Mouse (Mus musculus): Measurements from ENCODE around the gene Kcnma1. TPM values are rescaled to one million over a fixed set of nuclear protein-coding genes. Genes with fewer than 3 reads are reported as not detected.

Kcnma1 gene
- polyA plus RNA-seq, 1 experiment = 75.1 TPM

- no peak overlapping the region for H3K4me3 ChIP-seq (ENCODE audit: insufficient read depth, low read depth, low read length)
- no peaks in the 10 kb centered on the region for H3K4me1 ChIP-seq (ENCODE audit: control insufficient read depth, insufficient read depth, low read length)
- 77% methylated on average over 3 of the region's 3 CpGs for WGBS
- H3K27ac ChIP-seq (ENCODE audit: insufficient read depth, low read depth, low read length) = no peak overlapping the region
- TF ChIP-seq CTCF (IDR thresholded peaks at IDR 0.05; ENCODE audit: insufficient read depth, low read depth, low read length) (no peak), POLR2A (IDR thresholded peaks at IDR 0.05; ENCODE audit: insufficient read depth, low read depth, low read length) (no peak)
These were observed 329.7 kb downstream of the Kcnma1 start for GRCm38 (mm10) chr14:23684463-23685066.

DNA sequence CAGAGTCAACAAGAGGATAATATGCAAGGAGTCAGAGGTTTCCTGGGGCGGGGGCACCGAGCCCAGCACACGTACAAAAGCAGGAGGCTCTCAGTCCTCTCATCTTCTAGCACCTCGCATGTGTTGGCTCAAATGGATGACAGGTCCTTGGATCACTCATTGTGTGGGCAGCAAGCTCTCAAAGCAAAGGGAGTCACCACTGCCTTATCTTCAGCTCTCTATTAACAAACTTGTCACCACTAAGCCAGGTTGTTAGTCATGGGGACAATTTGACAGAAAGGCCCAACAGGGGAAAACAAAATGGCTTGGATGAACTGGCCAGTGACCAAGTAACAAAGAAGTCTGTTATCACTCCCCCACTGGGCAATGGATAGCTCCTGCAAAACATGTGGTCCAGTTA, 331.5 kb downstream of the Kcnma1 start:
- Histone ChIP-seq H3K4me3 (ENCODE audit: insufficient read depth, low read depth, low read length) (no peak overlapping the region), H3K27ac (ENCODE audit: insufficient read depth, low read depth, low read length) (no peak overlapping the region), H3K4me1 (ENCODE audit: control insufficient read depth, insufficient read depth, low read length) (no peaks in the 10 kb centered on the region)
- WGBS = 92% methylated on average over 4 of the region's 4 CpGs
- TF ChIP-seq POLR2A (IDR thresholded peaks at IDR 0.05; ENCODE audit: insufficient read depth, low read depth, low read length) = no peak
- no peak for TF ChIP-seq CTCF (IDR thresholded peaks at IDR 0.05; ENCODE audit: insufficient read depth, low read depth, low read length)

DNA sequence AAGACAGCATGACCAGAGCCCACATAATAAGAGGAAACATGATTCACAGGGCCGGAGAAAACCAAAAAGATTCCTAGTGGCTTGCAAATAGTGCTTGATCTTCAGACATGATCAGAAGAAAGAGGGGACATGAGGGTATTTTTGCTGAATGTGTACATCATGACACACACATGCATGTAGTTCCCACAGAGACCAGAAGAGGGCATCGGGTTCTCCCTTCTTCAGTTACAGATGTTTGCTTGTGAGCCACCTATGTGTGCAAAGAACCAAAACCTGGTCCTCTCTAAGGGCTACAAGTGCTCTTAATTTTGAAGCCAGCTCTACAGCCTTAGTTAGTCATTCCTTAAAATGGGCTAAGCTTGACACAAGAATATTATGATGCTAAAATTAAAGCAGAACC, 334.9 kb downstream of the Kcnma1 start:
- no peaks in the 10 kb centered on the region for H3K4me1 ChIP-seq (ENCODE audit: control insufficient read depth, insufficient read depth, low read length)
- no peak overlapping the region for H3K27ac ChIP-seq (ENCODE audit: insufficient read depth, low read depth, low read length)
- no peak overlapping the region for H3K4me3 ChIP-seq (ENCODE audit: insufficient read depth, low read depth, low read length)
- TF ChIP-seq CTCF (IDR thresholded peaks at IDR 0.05; ENCODE audit: insufficient read depth, low read depth, low read length) (no peak), POLR2A (IDR thresholded peaks at IDR 0.05; ENCODE audit: insufficient read depth, low read depth, low read length) (no peak)
- 64% methylated on average over 2 of the region's 2 CpGs for WGBS

DNA sequence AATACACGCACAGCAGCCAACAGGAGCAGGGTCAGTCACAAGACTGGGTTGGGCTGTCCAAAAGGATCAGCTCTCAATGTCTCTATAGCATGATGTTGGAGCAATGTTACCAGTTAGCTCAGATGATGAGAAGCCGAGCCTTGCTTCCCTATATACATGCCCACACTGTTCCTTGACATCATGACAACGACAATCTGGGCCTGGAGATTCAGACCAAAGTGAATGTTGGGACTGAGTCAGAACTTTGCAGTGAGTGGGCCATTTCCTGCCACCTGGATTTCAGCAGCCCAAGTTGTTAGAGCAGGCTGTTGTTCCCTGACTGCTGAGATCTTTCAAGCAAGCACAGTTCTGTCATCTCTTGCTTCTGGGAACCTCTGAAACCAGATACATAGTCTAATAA, 347.9 kb downstream of the Kcnma1 start:
- Histone ChIP-seq H3K4me3 (ENCODE audit: insufficient read depth, low read depth, low read length) (no peak overlapping the region), H3K27ac (ENCODE audit: insufficient read depth, low read depth, low read length) (no peak overlapping the region), H3K4me1 (ENCODE audit: control insufficient read depth, insufficient read depth, low read length) (no peaks in the 10 kb centered on the region)
- WGBS = 82% methylated on average over 3 of the region's 3 CpGs
- TF ChIP-seq POLR2A (IDR thresholded peaks at IDR 0.05; ENCODE audit: insufficient read depth, low read depth, low read length) (no peak), CTCF (IDR thresholded peaks at IDR 0.05; ENCODE audit: insufficient read depth, low read depth, low read length) (no peak)

DNA sequence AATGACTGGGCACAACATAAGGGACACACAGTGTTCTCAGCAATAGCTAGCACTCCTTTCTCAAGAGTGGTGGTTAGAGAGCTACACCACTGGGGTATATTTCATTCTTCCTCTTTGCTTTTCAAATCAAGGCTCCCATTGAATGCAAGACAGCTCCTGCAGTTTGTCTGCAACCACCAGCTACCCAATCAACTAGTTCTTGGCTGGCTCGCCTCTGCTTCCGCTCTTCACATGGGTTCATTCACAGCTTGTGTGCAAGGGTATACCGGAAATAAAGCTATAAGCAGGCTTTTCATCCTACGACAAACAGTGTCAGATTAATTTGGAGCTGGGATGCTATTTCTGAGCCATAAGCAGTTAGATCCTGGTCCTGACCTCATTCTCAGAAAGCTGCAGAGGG, 362.6 kb downstream of the Kcnma1 start:
- Histone ChIP-seq H3K4me1 (ENCODE audit: control insufficient read depth, insufficient read depth, low read length) (no peaks in the 10 kb centered on the region; the same call in 1 of the 2 replicates), H3K4me3 (ENCODE audit: insufficient read depth, low read depth, low read length) (no peak overlapping the region), H3K27ac (ENCODE audit: insufficient read depth, low read depth, low read length) (no peak overlapping the region)
- TF ChIP-seq CTCF (IDR thresholded peaks at IDR 0.05; ENCODE audit: insufficient read depth, low read depth, low read length) (no peak), POLR2A (IDR thresholded peaks at IDR 0.05; ENCODE audit: insufficient read depth, low read depth, low read length) (no peak)
- 41% methylated on average over 4 of the region's 4 CpGs for WGBS

DNA sequence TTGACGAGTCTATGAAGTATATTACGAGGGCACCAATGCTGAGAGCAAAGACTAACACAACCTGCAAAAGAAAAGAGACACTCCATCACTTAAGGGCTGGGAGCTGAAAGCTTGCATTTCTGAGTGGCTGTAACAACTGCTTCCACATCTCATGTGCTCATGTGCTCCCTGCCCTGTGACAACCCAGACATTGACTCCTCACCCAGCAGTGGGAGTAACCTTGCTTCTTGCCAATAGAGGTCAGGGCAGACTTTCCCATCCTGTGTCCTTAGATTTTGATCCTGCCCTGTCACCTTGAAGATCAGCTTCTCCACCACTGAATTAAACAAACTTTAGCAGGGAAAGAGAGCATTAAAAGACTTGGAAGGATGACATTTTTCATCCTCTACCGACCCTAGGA, 364.2 kb downstream of the Kcnma1 start:
- no peak overlapping the region for H3K27ac ChIP-seq (ENCODE audit: insufficient read depth, low read depth, low read length)
- peaks cover under 1% of the 10 kb centered on the region; the same call in 1 of the 2 replicates for H3K4me1 ChIP-seq (ENCODE audit: control insufficient read depth, insufficient read depth, low read length)
- WGBS = 94% methylated on average over 3 of the region's 3 CpGs
- TF ChIP-seq CTCF (IDR thresholded peaks at IDR 0.05; ENCODE audit: insufficient read depth, low read depth, low read length) (no peak), POLR2A (IDR thresholded peaks at IDR 0.05; ENCODE audit: insufficient read depth, low read depth, low read length) (no peak)
- H3K4me3 ChIP-seq (ENCODE audit: insufficient read depth, low read depth, low read length) = no peak overlapping the region

GRCm38 (mm10) chr14:23645361-23646063, 368.8 kb downstream of the Kcnma1 start:
- no peak overlapping the region for H3K4me3 ChIP-seq (ENCODE audit: insufficient read depth, low read depth, low read length)
- no peak for TF ChIP-seq CTCF (IDR thresholded peaks at IDR 0.05; ENCODE audit: insufficient read depth, low read depth, low read length)
- TF ChIP-seq POLR2A (IDR thresholded peaks at IDR 0.05; ENCODE audit: insufficient read depth, low read depth, low read length) = no peak
- H3K4me1 ChIP-seq (ENCODE audit: control insufficient read depth, insufficient read depth, low read length) = peaks cover 6% of the 10 kb centered on the region
- 50% methylated on average over 9 of the region's 9 CpGs for WGBS
- H3K27ac ChIP-seq (ENCODE audit: insufficient read depth, low read depth, low read length) = peak overlapping the region; percentile 78

GRCm38 (mm10) chr14:23643162-23643561, 371.1 kb downstream of the Kcnma1 start:
- Histone ChIP-seq H3K4me3 (ENCODE audit: insufficient read depth, low read depth, low read length) (no peak overlapping the region), H3K27ac (ENCODE audit: insufficient read depth, low read depth, low read length) (0 out of 2 replicates have a peak overlapping the region, but pooled peaks have one; percentile 45)

DNA sequence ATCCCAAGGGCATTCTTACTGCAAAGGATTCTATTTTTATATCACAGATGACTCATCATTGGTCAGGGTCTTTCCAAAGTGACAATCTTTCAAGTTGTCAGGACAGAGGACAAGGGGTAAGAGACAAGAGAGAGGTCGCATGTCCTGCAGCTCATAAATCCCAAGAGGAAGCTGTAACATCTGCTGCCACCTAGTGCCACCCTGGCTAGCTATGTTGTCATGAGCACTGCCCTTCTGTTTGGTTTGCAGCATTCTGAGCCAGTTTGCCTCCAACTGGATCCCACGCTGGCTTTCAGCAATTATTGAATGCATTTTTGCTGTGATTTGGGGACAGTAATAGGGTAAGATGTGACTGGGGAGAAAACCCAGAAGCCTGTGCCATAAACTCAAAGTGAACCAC, 373.6 kb downstream of the Kcnma1 start:
- Histone ChIP-seq H3K4me3 (ENCODE audit: insufficient read depth, low read depth, low read length) (no peak overlapping the region), H3K4me1 (ENCODE audit: control insufficient read depth, insufficient read depth, low read length) (peaks cover 6% of the 10 kb centered on the region), H3K27ac (ENCODE audit: insufficient read depth, low read depth, low read length) (no peak overlapping the region)
- TF ChIP-seq POLR2A (IDR thresholded peaks at IDR 0.05; ENCODE audit: insufficient read depth, low read depth, low read length) (no peak), CTCF (IDR thresholded peaks at IDR 0.05; ENCODE audit: insufficient read depth, low read depth, low read length) (no peak)
- 63% methylated on average over 2 of the region's 2 CpGs for WGBS

More at GRCm38 (mm10) chr14:23643162-23643561, 371.1 kb downstream of the Kcnma1 start:
- 46% methylated on average over 3 of the region's 3 CpGs for WGBS
- TF ChIP-seq POLR2A (IDR thresholded peaks at IDR 0.05; ENCODE audit: insufficient read depth, low read depth, low read length) (no peak), CTCF (IDR thresholded peaks at IDR 0.05; ENCODE audit: insufficient read depth, low read depth, low read length) (no peak)
- peaks cover 6% of the 10 kb centered on the region for H3K4me1 ChIP-seq (ENCODE audit: control insufficient read depth, insufficient read depth, low read length)

Data from olfactory bulb, adult 2 months (tissue).